Mouse (Mus musculus) stomach, postnatal 0 days (tissue): Measurements from ENCODE around the gene Rptor.

Experiments
- CTCF ChIP-seq: IDR thresholded peaks from 2 replicates; pipeline ENCODE4 v1.5.1; 2016; ENCODE audit warnings: antibody characterized with exemption, low read depth, mild to moderate bottlenecking, moderate library complexity
- EP300 ChIP-seq: optimal IDR thresholded peaks from 2 replicates; pipeline ENCODE3; 2016; ENCODE audit warnings: antibody characterized with exemption

DNA sequence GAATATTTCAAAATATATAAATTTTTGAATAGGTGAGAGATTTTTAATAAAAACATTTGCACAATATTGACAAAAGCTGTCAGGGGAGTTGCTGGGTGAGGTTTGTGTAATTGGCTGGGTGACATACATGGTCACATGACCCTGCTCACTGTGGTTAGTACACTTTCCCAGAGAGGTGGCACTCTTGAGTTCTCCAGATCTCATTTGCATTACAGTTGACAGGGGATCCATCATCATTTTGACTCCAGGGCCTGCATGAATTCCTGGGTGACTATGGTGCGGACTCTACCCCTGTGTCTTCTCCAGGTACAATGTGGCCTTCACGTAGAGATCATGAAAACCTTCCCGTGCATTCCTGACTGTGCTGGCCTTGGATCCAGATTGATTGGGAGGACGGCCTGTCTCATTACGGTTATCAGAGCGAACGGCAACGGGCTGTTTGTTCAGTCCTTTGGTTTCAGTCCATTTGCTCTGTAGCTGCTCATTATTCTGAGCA lies 183.7 kb downstream of the Rptor start:
- TF ChIP-seq CTCF = peak; percentile 46
- no peak for TF ChIP-seq EP300
